Mouse (Mus musculus): ENCODE measurements around the gene Pitpna. TPM values are rescaled to one million over a fixed set of nuclear protein-coding genes. Genes with fewer than 3 reads are reported as not detected.

The Pitpna gene
- polyA plus RNA-seq, 1 experiment, result 70.4 TPM

GRCm38 (mm10) chr11:75635315-75635714 lies 47.4 kb downstream of the Pitpna start:
- no peak overlapping the region for H3K4me3 ChIP-seq (replicated peaks; ENCODE audit: extremely low read depth, low read depth, low read length)
- DNase-seq, result no peak
- 37% methylated on average over 11 of the region's 11 CpGs for WGBS
- H3K4me1 ChIP-seq (ENCODE audit: control insufficient read depth, insufficient read depth, low read length), result peaks cover 41% of the 10 kb centered on the region
- no peak for TF ChIP-seq POLR2A (IDR thresholded peaks at IDR 0.05; ENCODE audit: borderline replicate concordance, extremely low read depth, low read depth, low read length)

GRCm38 (mm10) chr11:75643323-75643722 lies 55.4 kb downstream of the Pitpna start:
- TF ChIP-seq POLR2A (IDR thresholded peaks at IDR 0.05; ENCODE audit: borderline replicate concordance, extremely low read depth, low read depth, low read length) (no peak), CTCF (IDR thresholded peaks at IDR 0.05; ENCODE audit: insufficient read depth, low read length) (no peak)
- Histone ChIP-seq H3K4me1 (ENCODE audit: control insufficient read depth, insufficient read depth, low read length) (peaks cover 2% of the 10 kb centered on the region; the same call in 1 of the 2 replicates), H3K4me3 (replicated peaks; ENCODE audit: extremely low read depth, low read depth, low read length) (no peak overlapping the region)
- 80% methylated on average over 5 of the region's 5 CpGs for WGBS
- no peak for DNase-seq

GRCm38 (mm10) chr11:75644684-75645083 lies 56.8 kb downstream of the Pitpna start:
- TF ChIP-seq CTCF (IDR thresholded peaks at IDR 0.05; ENCODE audit: insufficient read depth, low read length) (no peak), POLR2A (IDR thresholded peaks at IDR 0.05; ENCODE audit: borderline replicate concordance, extremely low read depth, low read depth, low read length) (0 out of 2 replicates have a peak, but pooled peaks have one; percentile 12)
- DNase-seq, result no peak
- Histone ChIP-seq H3K4me3 (replicated peaks; ENCODE audit: extremely low read depth, low read depth, low read length) (no peak overlapping the region), H3K4me1 (ENCODE audit: control insufficient read depth, insufficient read depth, low read length) (peaks cover 6% of the 10 kb centered on the region)
- 67% methylated on average over 9 of the region's 9 CpGs for WGBS

- TF ChIP-seq POLR2A (IDR thresholded peaks at IDR 0.05; ENCODE audit: borderline replicate concordance, extremely low read depth, low read depth, low read length), result 0 out of 2 replicates have a peak, but pooled peaks have one; percentile 14
- no peak for TF ChIP-seq CTCF (IDR thresholded peaks at IDR 0.05; ENCODE audit: insufficient read depth, low read length)
- no peak overlapping the region for H3K4me3 ChIP-seq (replicated peaks; ENCODE audit: extremely low read depth, low read depth, low read length)
- peaks cover 24% of the 10 kb centered on the region for H3K4me1 ChIP-seq (ENCODE audit: control insufficient read depth, insufficient read depth, low read length)
- no peak for DNase-seq
- WGBS, result 32% methylated on average over 6 of the region's 6 CpGs
These were observed 59.8 kb downstream of the Pitpna start for GRCm38 (mm10) chr11:75647681-75648211.

GRCm38 (mm10) chr11:75649155-75649561 lies 61.3 kb downstream of the Pitpna start:
- 47% methylated on average over 4 of the region's 4 CpGs for WGBS
- TF ChIP-seq CTCF (IDR thresholded peaks at IDR 0.05; ENCODE audit: insufficient read depth, low read length), result no peak
- peak; percentile 60; the same call in 1 of the 2 replicates for TF ChIP-seq POLR2A (IDR thresholded peaks at IDR 0.05; ENCODE audit: borderline replicate concordance, extremely low read depth, low read depth, low read length)
- DNase-seq, result peak; percentile 45

GRCm38 (mm10) chr11:75650311-75650710 lies 62.4 kb downstream of the Pitpna start, which contains the start of gene Myo1c:
Gene Myo1c, plus strand, starts transcription at chr11:75650504.
- DNase-seq, result no peak
- WGBS, result 62% methylated on average over 7 of the region's 7 CpGs
- TF ChIP-seq CTCF (IDR thresholded peaks at IDR 0.05; ENCODE audit: insufficient read depth, low read length) (no peak), POLR2A (IDR thresholded peaks at IDR 0.05; ENCODE audit: borderline replicate concordance, extremely low read depth, low read depth, low read length) (0 out of 2 replicates have a peak, but pooled peaks have one; percentile 39)
- peak within 1 kb of the TSS; percentile 92 for H3K4me3 ChIP-seq (replicated peaks; ENCODE audit: extremely low read depth, low read depth, low read length)
- peaks cover 43% of the 10 kb centered on the region for H3K4me1 ChIP-seq (ENCODE audit: control insufficient read depth, insufficient read depth, low read length)

More at GRCm38 (mm10) chr11:75649155-75649561, 61.3 kb downstream of the Pitpna start:
- Histone ChIP-seq H3K4me3 (replicated peaks; ENCODE audit: extremely low read depth, low read depth, low read length) (no peak overlapping the region), H3K4me1 (ENCODE audit: control insufficient read depth, insufficient read depth, low read length) (peaks cover 33% of the 10 kb centered on the region)

- Histone ChIP-seq H3K4me3 (replicated peaks; ENCODE audit: extremely low read depth, low read depth, low read length) (peak overlapping the region; percentile 92), H3K4me1 (ENCODE audit: control insufficient read depth, insufficient read depth, low read length) (peaks cover 43% of the 10 kb centered on the region)
- DNase-seq, result no peak
- TF ChIP-seq CTCF (IDR thresholded peaks at IDR 0.05; ENCODE audit: insufficient read depth, low read length) (no peak), POLR2A (IDR thresholded peaks at IDR 0.05; ENCODE audit: borderline replicate concordance, extremely low read depth, low read depth, low read length) (no peak)
- WGBS, result 31% methylated on average over 13 of the region's 13 CpGs
These were observed 63.1 kb downstream of the Pitpna start for GRCm38 (mm10) chr11:75650958-75651425.

- no peak for TF ChIP-seq CTCF (IDR thresholded peaks at IDR 0.05; ENCODE audit: insufficient read depth, low read length)
- TF ChIP-seq POLR2A (IDR thresholded peaks at IDR 0.05; ENCODE audit: borderline replicate concordance, extremely low read depth, low read depth, low read length), result peak; percentile 53
- DNase-seq, result peak; percentile 84
- peak overlapping the region; percentile 92 for H3K4me3 ChIP-seq (replicated peaks; ENCODE audit: extremely low read depth, low read depth, low read length)
- under 1% methylated on average over 54 of the region's 54 CpGs for WGBS
- H3K4me1 ChIP-seq (ENCODE audit: control insufficient read depth, insufficient read depth, low read length), result peaks cover 43% of the 10 kb centered on the region
These were observed 63.7 kb downstream of the Pitpna start for GRCm38 (mm10) chr11:75651426-75652221.

- DNase-seq, result no peak
- Histone ChIP-seq H3K4me3 (replicated peaks; ENCODE audit: extremely low read depth, low read depth, low read length) (peak overlapping the region; percentile 92), H3K4me1 (ENCODE audit: control insufficient read depth, insufficient read depth, low read length) (peaks cover 50% of the 10 kb centered on the region)
- 24% methylated on average over 20 of the region's 20 CpGs for WGBS
- no peak for TF ChIP-seq POLR2A (IDR thresholded peaks at IDR 0.05; ENCODE audit: borderline replicate concordance, extremely low read depth, low read depth, low read length)
- TF ChIP-seq CTCF (IDR thresholded peaks at IDR 0.05; ENCODE audit: insufficient read depth, low read length), result no peak
These were observed 64.5 kb downstream of the Pitpna start for GRCm38 (mm10) chr11:75652222-75652941.

All from lung, adult 2 months (tissue).